Mouse (Mus musculus) layer of hippocampus, postnatal 10 days (tissue): ENCODE measurements around the gene Eif3d. TPM values are rescaled to one million over a fixed set of nuclear protein-coding genes. Genes with fewer than 3 reads are reported as not detected.

Experiments used
- DNase-seq, 2 experiments: peaks; one replicate each; pipeline ENCODE4 v3.0.0; 2021; ENCODE audit warnings: low spot score in 2 of 2
- total RNA-seq, 2 experiments: library from RNA; stranded (reverse); gene quantifications; 2 replicates each; pipeline ENCODE4 v1.2.3; 2021

Eif3d gene
- total RNA-seq, 2 experiments from 2014 or later: 106 to 118 TPM

DNA sequence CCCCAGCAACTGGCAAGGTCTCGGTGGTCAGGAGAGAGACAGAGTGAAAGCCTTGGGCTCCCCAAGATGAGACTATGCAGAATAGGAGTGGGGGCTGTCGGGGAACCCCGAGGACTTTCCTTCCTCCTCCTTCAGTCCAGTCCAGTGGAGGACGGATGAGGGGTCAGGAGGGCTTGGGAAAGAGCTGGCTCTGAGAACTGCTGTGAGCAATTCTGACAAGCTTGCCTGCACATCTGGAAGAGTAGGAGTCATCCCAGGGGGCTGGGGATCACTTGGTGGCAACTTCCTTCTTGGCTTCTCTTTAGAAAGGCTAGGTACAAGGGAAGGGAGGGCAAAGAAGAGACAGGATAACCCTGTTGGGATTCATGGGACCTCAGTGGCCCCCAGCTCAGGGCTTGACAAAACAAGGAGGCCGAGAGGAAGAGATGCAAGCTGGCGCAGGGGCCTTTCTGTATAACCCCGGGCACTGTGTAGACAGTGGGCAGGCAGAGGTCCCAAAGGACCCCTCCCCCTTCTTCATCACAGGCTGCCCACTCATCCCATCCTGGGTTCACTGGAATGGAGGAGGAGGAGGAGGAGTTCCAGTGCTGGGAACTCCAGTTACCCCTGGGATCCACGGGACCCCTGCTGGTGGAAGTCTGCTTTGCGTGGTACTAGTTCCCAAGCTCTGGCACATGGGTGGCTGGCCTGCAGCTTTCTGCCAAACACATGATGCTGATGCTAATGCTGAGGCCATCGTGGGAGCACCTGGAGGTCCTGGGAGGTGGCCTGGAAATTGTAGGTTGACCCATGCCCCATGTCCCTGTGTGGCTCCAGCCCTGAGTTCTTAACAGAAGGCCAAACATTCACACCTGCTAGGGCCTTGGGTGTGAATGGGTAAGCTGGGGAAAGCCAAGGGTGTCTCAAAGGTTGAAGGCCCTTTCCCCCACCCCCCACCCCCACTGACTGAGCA lies 49.8 kb downstream of the Eif3d start:
- no peak for DNase-seq

DNA sequence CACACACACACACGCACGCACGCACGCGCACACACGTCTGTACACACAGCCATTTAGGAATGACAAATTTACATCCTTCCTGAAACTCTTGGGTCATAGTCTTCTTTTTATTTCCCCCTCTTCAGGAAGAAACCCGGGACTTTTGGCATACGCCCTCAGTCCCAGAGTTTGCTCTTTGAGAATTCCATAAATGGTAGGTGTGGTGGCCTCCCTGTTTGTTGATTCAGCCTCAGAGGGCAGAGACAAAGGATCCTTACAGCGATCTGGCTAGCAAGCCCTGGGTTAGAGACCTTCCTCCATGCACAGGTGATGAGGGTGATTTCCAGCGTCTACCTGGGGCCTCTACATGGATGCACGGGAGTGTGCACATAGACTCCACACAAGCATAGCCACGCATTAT lies 51.2 kb downstream of the Eif3d start:
- no peak for DNase-seq

DNA sequence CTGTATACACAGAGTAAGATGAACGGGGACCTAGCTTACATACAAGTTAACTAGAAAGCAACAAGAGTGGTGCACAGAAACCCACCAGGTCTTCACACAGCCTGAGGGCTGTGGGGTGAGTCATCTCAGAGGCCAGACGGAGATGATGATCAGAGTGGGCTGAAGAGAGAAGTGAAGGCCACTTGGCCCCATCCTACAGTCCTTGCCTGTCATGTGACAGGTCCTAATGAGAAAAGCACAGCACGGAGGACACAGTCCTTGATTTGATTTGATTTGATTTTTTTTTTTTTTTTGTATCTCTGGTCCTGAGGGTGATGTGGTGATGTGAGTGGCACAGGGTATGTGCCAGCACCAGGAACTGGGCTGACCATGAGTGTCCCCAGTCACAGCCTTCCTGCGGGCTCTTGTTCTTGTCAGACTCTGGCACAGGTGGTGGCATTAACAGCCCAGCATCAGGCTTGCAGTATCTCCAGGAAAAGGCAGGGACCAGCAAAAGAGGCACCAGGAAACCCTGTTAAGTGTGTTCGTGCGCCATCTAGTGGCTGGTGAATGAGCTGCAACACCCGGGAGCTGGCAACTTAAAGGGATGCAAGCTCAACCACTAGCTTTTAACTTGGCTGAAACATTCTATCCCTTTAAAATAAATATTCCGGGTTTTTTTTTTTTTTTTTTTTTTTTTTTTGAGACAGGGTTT lies 53.6 kb downstream of the Eif3d start:
- DNase-seq: peak; percentile 95 to 96

GRCm38 (mm10) chr15:77915287-77915686 lies 55.3 kb downstream of the Eif3d start:
- no peak for DNase-seq

DNA sequence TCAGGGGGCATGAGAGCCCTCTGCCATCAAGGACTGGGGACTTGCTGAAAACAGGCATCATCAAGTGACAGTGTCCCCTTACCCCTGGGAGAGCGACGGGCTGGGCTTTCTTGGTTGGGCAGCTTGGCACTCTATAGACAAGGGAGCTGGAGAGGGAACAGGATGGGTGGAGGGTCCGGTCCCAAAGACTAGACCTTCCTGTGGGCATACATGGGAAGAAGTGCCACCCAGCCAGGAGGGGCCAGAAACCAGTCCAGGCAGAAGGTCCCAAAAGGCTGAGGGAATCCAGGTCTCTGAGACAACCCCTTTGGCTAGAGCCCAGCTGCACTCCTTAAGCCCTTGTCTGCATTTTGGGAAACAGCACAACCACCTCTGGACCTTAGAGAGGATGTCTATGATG lies 56.1 kb downstream of the Eif3d start:
- no peak for DNase-seq

DNA sequence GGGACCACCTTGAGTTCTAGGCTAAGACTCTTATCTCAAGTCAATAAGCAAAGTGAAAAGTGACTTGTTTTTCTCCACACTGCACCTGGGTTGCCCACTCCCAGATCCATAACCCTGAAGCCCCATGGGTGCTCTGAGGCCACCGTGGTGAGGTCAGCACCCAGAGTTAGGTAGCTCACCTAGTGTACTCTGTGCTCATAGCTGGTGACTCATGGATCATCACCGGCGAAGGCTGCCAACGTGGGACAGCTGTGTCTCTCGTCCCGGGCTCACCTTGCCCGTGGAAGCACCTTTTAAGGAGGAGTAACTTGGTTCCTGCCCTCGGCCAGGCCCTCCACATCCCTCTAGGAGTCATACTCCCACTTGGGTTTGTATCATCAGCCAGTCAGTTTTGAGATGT lies 57.6 kb downstream of the Eif3d start:
- no peak for DNase-seq

- no peak for DNase-seq
These were observed 58.0 kb downstream of the Eif3d start for GRCm38 (mm10) chr15:77912585-77912984.

- no peak for DNase-seq
These were observed 58.6 kb downstream of the Eif3d start for GRCm38 (mm10) chr15:77912048-77912447.

DNA sequence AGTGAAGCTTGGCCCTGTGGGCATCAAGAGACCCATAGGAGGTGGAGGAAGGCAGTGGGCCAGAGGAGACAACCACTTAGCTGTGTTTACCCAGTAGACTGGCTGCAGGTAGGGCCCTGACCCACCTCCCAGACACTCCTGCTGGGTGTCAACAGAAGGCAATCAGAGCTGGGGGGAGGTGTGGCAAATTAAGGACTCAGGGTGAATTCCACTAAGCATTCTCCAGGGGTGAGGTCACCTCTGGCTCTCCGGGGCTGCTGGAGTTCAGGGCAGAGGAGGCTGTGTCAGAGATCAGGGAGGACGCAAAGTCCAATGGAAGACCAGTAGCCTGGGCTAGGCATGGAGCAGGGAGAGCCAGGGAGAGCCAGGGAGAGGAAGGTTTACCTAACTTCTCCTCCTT lies 59.5 kb downstream of the Eif3d start:
- DNase-seq: no peak

Other genes starting within 250 kb of the Eif3d start
- gene Apol9b, start 241.8 kb downstream of the Eif3d start, total RNA-seq: not detected
- gene Apol8, start 213.8 kb downstream of the Eif3d start, total RNA-seq: 1 to 10 TPM; 1.4 to 1.8 TPM
- gene Myh9, start 128.6 kb downstream of the Eif3d start, total RNA-seq: 10 to 100 TPM; 65.2 to 75.2 TPM
- 100 to 1,000 TPM; 107 to 111 TPM for gene Txn2, start 41.8 kb downstream of the Eif3d start, total RNA-seq
- 10 to 100 TPM; 11.5 to 12.7 TPM for gene Foxred2, start 14.1 kb downstream of the Eif3d start, total RNA-seq
- 10 to 100 TPM; 36.4 to 40.3 TPM for gene Cacng2, start 149.2 kb upstream of the Eif3d start, total RNA-seq
- gene Ift27, start 203.3 kb upstream of the Eif3d start, total RNA-seq: 10 to 100 TPM; 28.3 to 31.0 TPM
- gene Pvalb, start 235.6 kb upstream of the Eif3d start, total RNA-seq: 1 to 10 TPM; 6.6 to 6.9 TPM